Mouse (Mus musculus) mature B cell (primary cell): ENCODE data around the gene Gm765.

Source experiments
- in situ Hi-C: fragments of 300-500 bp; cut with MboI; formaldehyde crosslinking; loops from 2 replicates; pipeline ENCODE4 v1.14.3; 2019

Gene Gm765

DNA sequence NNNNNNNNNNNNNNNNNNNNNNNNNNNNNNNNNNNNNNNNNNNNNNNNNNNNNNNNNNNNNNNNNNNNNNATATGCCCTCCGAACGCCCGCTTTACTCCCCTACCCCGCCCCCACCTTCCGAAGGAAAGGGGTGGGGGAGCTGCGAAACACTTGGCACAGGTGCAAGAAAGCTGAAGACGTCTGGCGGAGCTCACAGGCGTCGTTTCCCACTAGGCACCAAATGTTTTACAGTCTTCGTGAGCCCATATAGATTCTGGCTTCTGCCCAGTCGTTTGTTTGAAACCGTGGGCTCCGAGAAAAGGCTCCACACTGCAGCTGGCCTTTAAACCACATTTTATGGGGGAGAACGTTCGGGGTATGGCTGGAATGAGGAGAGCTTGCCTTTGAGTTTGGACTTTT is 120.6 kb downstream of the Gm765 start:
- in situ Hi-C loops, result no loop called here

DNA sequence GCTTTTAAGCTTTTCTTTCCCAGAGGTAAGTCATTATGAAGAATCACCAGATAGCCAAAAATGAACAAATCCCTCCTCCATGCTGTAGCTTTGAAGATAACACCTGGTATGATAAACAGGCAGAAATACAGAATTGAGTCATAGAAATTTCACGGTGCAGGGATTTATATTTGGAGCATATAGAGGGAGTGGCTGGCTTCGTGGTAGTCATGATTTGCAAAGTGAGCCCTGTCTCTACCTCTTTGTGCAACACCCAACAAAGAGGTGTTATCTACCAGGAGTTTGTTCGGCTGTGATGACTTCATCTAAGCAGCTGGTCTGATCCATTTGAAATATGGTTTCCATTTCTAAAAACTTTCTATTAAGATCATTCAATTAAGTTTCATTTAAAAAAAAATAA is 130.3 kb downstream of the Gm765 start:
- in situ Hi-C loops, result no loop called here

DNA sequence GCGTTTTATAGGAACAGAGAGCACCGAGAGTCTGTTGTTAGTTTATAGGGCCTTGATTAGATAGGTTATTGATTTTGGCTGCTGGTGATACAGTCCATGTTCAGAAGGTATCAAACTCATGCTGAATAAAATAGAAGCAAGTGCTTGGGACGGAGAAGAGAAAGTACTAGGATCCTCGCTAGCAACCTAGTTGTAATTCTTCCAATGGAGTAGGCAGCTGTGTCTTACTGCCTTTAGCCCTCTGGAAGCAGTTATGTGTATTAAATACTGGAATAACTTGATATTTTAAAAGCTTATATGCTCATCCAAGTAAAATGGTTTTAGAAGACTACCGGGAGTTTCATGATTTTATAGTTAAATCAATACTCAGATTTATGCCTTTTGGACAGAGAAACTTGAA is 132.3 kb downstream of the Gm765 start:
- in situ Hi-C loops, result no loop called here

DNA sequence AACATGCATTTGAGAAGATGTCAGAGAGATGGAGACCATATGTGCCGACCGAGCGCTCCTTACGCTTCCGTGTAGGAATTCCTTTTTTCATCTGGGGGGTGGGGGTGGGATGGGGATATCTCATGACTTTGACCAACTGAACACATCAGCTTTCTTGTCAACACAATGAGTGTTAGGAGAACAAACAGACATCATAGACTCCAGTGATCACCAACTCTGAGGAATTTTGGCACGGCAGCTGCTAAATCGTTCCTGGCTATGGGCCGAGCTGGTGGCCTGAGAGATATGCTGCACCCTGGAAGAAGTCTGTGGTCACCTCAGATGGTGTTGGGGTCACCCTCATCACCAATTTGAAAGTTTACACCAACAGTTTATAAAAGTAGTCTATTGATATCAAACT is 134.5 kb downstream of the Gm765 start:
- in situ Hi-C loops, result no loop called here

DNA sequence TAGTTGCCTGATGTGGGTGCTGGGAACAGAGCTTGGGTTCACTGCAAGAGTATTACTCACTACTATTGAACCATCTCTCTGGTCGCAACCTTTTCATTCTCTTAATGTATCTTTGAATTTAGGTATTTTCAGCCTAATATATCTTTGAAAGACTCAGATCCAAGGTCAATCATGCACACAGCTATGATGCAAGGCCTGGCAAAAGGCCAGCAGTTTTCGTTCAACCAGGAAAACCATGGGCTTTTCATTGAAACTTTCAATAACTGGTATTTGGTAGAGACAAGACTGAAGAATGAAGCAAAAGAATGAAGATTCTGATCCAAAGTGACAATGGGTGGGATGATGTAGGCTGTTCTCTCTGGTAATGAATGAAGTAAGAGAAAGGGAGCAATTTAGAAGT is 143.8 kb downstream of the Gm765 start:
- in situ Hi-C loops, result no loop called here

DNA sequence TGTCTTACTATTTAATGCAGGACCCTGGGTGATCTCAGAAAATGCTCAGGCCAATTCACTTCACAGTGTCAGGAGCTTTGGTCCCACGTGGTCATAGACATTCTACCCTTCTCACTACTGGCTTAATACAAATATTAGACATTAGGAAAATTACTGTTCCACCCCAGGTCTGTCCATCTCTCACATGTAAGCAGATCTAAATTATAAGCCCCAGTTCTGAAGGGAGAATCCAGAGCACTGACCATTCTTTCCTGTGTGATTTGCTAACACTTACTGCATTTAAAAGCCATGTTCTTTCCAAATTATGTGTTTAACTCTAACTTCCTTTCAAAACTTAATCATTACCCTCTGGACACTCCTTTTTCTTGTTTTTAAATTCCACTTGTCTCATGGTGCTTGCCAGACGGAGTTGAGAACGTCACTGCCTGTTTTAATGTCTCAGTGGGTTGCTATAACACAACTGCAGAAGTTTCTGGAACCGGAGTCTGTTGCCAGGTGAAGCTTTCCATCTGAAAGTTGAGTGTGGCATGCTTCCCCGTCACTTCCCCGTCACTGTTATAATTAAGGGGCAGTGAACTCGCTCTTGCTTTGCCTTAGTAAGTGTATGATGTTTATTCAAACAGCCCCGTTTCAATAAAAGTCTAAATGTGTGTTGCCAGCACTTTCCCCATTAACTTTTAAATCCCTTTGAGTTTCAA is 151.7 kb downstream of the Gm765 start:
- in situ Hi-C loops, result no loop called here
